Mouse (Mus musculus): ENCODE measurements around the gene Sbno1. TPM values are rescaled to one million over a fixed set of nuclear protein-coding genes. Genes with fewer than 3 reads are reported as not detected.
"Not testable (repeated sequence)": the region's sequence is repeated elsewhere in the genome, so short reads cannot be mapped to it uniquely, and the experiment has no call there.

The Sbno1 gene
- 116 and 118 TPM in 2 replicates for polyA plus RNA-seq (2015; fragmentation: Nextera tagmentation; extraction: Ambion mirVana)

DNA sequence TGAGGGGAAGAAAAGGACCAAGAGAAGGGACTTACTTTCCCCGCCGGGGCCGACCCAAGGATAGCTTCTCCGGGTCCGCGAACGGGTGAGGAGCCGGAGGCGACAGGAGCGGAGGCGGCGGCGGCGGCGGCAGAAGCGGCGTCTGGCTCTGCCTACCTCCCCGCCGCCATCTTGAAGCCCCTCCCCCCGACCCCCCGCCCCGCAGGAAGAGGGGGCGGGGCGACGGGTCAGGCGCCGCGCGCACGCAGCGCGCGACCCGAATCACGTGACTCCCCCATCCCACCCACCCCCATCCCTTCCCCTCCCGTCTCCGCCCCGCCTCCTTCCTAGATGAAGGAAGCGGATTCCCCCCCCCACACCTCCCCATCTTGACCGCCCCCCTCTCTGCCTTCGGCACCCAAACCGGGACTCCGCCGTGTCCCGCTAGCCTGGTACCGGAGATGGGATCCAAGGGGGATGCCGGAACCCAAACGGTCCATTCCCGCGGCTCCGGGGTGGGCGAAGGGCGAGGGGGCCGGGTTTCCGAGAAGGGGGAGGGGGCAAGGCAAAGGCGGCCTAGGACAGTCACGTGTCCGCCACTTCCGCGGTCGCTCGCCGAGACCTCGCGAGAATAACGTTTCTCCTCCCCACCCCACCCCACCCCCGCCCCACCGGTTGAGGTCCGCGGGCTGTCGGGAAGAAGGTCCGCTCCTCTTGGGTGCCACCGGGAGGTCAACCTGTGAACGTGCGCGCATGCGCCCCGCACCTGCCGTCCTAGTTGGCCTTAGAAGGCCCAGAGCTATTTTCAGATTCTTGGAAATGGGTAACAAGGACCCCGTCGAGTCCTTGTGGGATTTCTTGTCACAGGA is at the start of gene Sbno1:
Gene Sbno1 (minus strand): TSS at position 590 of the 848 bp plus-strand sequence.
- ATAC-seq = peak; percentile 80
- 0 out of 2 replicates have a peak, but pooled peaks cover 7% of the 10 kb centered on the region for H3K36me3 ChIP-seq
- H3K9me3 ChIP-seq = no peaks in the 10 kb centered on the region
- H3K27me3 ChIP-seq = no peaks in the 10 kb centered on the region
- H3K4me3 ChIP-seq (replicated peaks) = peak within 1 kb of the TSS; percentile 100
- H3K27ac ChIP-seq = peak within 1 kb of the TSS; percentile 90
- WGBS = under 1% methylated on average over 43 of the region's 81 CpGs
- H3K9ac ChIP-seq (replicated peaks) = peak within 1 kb of the TSS; percentile 97
- peak within 1 kb of the TSS; percentile 94 for H3K4me2 ChIP-seq (replicated peaks)
- H3K4me1 ChIP-seq (replicated peaks) = peaks cover 27% of the 10 kb centered on the region

DNA sequence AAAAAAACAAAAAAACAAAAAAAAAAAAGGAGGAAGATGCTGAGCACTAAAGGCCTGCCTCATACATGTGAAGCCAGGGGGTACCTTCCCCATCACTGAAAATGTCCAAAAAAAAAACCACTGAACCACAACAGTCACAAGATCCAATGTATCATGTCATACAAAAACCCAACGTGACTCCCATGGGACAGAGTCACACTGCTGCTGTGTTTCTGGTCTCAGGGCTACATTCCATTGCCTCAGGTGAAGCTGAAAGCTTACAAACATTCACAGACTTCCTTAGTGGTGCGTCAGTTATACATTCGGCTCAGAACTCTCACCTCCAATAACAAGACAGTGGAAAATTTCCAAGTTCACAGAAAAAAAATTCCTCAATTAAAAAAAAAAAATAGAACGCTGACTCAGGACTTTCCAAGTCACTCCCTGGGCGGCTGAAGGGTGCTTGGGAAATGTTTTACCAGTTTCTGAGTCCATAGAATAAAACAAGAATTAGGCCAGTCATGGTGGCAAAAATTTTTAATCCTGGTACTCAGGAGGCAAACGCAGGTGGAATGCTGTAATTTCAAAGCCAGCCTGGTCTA is 44.9 kb upstream of the Sbno1 start:
- H3K9ac ChIP-seq (replicated peaks) = no peak overlapping the region
- peaks cover 5% of the 10 kb centered on the region; the same call in 1 of the 2 replicates for H3K4me1 ChIP-seq (replicated peaks)
- H3K4me3 ChIP-seq (replicated peaks) = no peak overlapping the region
- WGBS = 89% methylated on average over 6 of the region's 6 CpGs
- ATAC-seq = no peak
- no peak overlapping the region for H3K4me2 ChIP-seq (replicated peaks)
- H3K9me3 ChIP-seq = no peaks in the 10 kb centered on the region
- no peak overlapping the region for H3K27ac ChIP-seq
- peaks cover 32% of the 10 kb centered on the region for H3K36me3 ChIP-seq
- no peaks in the 10 kb centered on the region for H3K27me3 ChIP-seq

DNA sequence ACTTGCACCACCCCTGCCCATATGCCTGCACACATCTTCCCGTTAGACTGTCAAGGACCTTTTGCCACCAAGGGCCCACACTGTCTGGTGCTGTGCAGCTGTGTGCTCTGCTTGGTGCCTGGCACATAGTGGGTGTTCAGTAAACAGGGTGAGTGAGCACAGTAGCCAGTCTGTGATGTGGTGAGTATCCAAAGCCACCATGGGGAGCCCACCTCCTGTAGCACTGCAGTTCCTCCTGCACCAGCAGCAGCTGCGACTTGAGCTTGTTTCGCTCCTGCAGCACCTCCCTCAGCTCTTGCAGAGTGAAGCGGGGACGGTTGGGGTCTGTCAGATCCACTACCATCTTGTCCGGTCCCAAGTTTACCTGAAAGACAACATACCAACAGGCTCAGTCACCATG is 43.7 kb upstream of the Sbno1 start:
- ATAC-seq = no peak
- no peaks in the 10 kb centered on the region for H3K27me3 ChIP-seq
- no peak overlapping the region for H3K9ac ChIP-seq (replicated peaks)
- no peaks in the 10 kb centered on the region for H3K4me1 ChIP-seq (replicated peaks)
- no peak overlapping the region for H3K4me3 ChIP-seq (replicated peaks)
- H3K27ac ChIP-seq = no peak overlapping the region
- no peak overlapping the region for H3K4me2 ChIP-seq (replicated peaks)
- H3K36me3 ChIP-seq = peaks cover 32% of the 10 kb centered on the region
- H3K9me3 ChIP-seq = no peaks in the 10 kb centered on the region
- 89% methylated on average over 6 of the region's 6 CpGs for WGBS

DNA sequence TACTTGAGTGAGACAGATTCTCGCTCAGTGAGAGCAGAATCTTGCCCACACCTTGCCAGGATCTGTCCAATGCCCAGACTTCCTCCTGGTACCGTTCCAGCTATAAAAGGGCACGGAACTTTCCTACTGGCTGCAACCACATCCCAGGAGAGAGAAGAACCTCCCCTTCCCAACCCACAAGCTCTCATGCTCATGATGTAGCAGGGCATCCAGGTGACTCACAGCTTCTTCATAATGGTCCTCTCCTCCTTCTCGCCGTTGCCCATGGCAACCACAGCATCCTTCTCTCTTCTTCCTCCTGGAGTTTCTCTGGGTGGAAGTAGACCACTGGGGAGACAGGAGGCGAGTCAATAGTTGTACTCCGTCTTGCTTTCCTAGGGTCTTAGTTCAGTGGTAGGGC is 42.6 kb upstream of the Sbno1 start:
- no peaks in the 10 kb centered on the region for H3K4me1 ChIP-seq (replicated peaks)
- 95% methylated on average over 7 of the region's 7 CpGs for WGBS

GRCm38 (mm10) chr5:124467766-124468165 is 42.0 kb upstream of the Sbno1 start:
- Histone ChIP-seq H3K9ac (replicated peaks) (no peak overlapping the region), H3K4me3 (replicated peaks) (no peak overlapping the region), H3K36me3 (peaks cover 45% of the 10 kb centered on the region), H3K4me1 (replicated peaks) (no peaks in the 10 kb centered on the region), H3K9me3 (no peaks in the 10 kb centered on the region), H3K4me2 (replicated peaks) (no peak overlapping the region), H3K27ac (no peak overlapping the region), H3K27me3 (no peaks in the 10 kb centered on the region)
- ATAC-seq = no peak
- 93% methylated on average over 1 of the region's 1 CpGs for WGBS

More for the DNA sequence above, 42.6 kb upstream of the Sbno1 start:
- no peaks in the 10 kb centered on the region for H3K9me3 ChIP-seq
- H3K27me3 ChIP-seq = no peaks in the 10 kb centered on the region
- H3K36me3 ChIP-seq = peaks cover 39% of the 10 kb centered on the region
- ATAC-seq = no peak
- no peak overlapping the region for H3K4me2 ChIP-seq (replicated peaks)
- no peak overlapping the region for H3K9ac ChIP-seq (replicated peaks)
- no peak overlapping the region for H3K27ac ChIP-seq
- no peak overlapping the region for H3K4me3 ChIP-seq (replicated peaks)

DNA sequence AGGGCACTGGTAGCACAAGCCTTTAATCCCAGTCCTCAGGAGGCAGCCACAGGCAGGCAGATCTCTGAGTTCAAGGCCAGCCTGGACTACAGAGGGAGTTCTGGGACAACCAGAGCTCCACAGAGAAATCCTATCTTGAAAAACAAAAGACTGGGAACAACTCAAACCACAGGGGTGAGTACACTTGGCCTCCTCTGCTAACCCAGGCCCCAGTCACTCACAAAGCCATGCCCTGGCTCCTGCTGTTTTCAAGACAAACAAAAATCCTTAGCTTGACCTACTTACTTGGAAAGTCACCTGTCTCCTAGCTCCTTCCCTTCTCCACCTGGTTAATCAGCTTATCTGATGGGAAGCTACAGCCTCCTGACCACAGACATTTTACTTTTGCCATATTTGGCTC is 39.1 kb upstream of the Sbno1 start:
- Histone ChIP-seq H3K4me3 (replicated peaks) (no peak overlapping the region), H3K36me3 (peaks cover 69% of the 10 kb centered on the region), H3K4me2 (replicated peaks) (no peak overlapping the region), H3K27me3 (no peaks in the 10 kb centered on the region), H3K9ac (replicated peaks) (no peak overlapping the region), H3K27ac (no peak overlapping the region), H3K4me1 (replicated peaks) (no peaks in the 10 kb centered on the region), H3K9me3 (no peaks in the 10 kb centered on the region)
- ATAC-seq = no peak

- no peaks in the 10 kb centered on the region for H3K27me3 ChIP-seq
- peaks cover 72% of the 10 kb centered on the region for H3K36me3 ChIP-seq
- H3K9me3 ChIP-seq = no peaks in the 10 kb centered on the region
- no peak for ATAC-seq
- H3K4me1 ChIP-seq (replicated peaks) = no peaks in the 10 kb centered on the region
- no peak overlapping the region for H3K4me2 ChIP-seq (replicated peaks)
- 89% methylated on average over 5 of the region's 5 CpGs for WGBS
- no peak overlapping the region for H3K9ac ChIP-seq (replicated peaks)
- no peak overlapping the region for H3K27ac ChIP-seq
- no peak overlapping the region for H3K4me3 ChIP-seq (replicated peaks)
Observed at GRCm38 (mm10) chr5:124463462-124463861, 37.7 kb upstream of the Sbno1 start.

DNA sequence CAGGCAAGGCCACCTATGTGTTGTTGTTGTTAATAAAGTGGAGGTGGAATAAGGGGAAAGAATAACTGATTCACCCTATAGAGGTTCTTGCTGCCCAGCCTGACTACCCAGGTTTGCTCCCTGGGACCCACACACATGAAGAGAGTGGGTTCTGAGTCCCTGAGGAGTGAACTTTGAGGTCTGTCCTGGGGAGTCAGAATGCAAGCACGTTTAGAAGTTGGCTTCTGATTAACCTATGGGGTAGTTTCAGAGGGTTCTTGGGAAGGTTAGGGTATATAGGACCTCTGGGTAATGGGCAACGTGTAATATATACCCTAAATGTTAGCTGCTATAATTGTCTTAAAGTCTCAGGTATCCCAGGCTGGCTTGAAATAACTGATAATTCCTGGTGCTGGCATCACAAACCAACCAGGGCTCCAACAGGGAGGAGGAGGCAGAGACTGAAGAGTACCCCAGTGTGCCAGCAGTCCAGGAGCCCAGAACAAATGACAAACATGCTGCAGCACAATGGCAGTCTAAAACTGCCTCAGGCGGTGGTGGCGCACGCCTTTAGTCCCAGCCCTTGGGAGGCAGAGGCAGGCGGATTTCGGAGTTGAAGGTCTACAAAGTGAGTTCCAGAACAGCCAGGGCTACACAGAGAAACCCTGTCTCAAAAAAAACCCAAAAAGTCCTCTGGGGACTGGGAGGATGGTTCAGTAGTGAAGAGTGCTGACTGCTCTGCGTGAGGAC is 36.7 kb upstream of the Sbno1 start:
- no peak overlapping the region for H3K9ac ChIP-seq (replicated peaks)
- H3K27me3 ChIP-seq = no peaks in the 10 kb centered on the region
- H3K4me3 ChIP-seq (replicated peaks) = no peak overlapping the region
- no peak overlapping the region for H3K27ac ChIP-seq
- no peaks in the 10 kb centered on the region for H3K9me3 ChIP-seq
- H3K4me2 ChIP-seq (replicated peaks) = no peak overlapping the region
- H3K4me1 ChIP-seq (replicated peaks) = no peaks in the 10 kb centered on the region
- ATAC-seq = no peak
- H3K36me3 ChIP-seq = peaks cover 72% of the 10 kb centered on the region
- 86% methylated on average over 8 of the region's 8 CpGs for WGBS

- H3K9ac ChIP-seq (replicated peaks); H3K27ac ChIP-seq; H3K4me3 ChIP-seq (replicated peaks); H3K4me1 ChIP-seq (replicated peaks); H3K27me3 ChIP-seq; H3K4me2 ChIP-seq (replicated peaks); ATAC-seq; H3K9me3 ChIP-seq: not testable (repeated sequence)
- H3K36me3 ChIP-seq = peaks cover 77% of the 10 kb centered on the region
- WGBS = 93% methylated on average over 14 of the region's 14 CpGs
Observed at GRCm38 (mm10) chr5:124460922-124461321, 35.1 kb upstream of the Sbno1 start.

DNA sequence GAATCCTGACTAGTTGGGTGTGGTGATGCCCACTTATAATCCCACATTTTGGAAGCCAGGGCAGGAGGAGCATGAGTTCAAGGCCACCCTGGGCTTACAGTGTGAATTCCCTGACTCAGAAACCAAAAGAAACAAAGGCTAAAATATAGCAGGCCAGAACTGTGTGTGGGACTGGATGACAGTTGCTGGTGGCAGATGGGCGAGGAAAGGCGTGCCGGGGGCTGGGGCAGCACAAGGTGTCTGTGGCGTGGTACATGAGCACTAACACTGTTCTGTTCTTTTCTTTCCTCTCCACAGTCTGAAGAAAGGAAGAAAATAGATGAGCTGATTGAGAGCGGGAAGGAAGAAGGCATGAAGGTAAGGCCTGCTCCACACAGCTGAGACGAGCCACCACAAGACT is 31.0 kb upstream of the Sbno1 start:
- ATAC-seq = no peak
- Histone ChIP-seq H3K36me3 (peaks cover 95% of the 10 kb centered on the region), H3K4me2 (replicated peaks) (no peak overlapping the region), H3K4me3 (replicated peaks) (no peak overlapping the region), H3K27me3 (no peaks in the 10 kb centered on the region), H3K27ac (no peak overlapping the region), H3K9ac (replicated peaks) (no peak overlapping the region), H3K9me3 (no peaks in the 10 kb centered on the region), H3K4me1 (replicated peaks) (no peaks in the 10 kb centered on the region)
- 94% methylated on average over 6 of the region's 6 CpGs for WGBS

DNA sequence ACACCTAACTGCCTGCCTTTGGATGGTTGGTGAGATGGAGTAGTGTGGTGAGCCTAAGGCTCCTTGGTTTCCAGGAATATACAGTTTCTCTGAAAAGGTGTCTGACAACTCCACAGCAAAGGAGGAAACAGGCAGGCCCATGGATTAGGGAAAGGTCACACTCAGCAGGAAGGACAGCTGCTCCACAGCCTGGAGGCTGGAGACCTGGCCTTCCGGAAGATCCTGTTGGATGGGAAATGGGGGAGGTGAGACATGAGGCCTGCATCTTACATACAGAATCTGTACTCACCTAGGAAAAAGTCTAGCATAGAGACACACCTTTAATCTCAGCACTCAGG is 28.2 kb upstream of the Sbno1 start:
- Histone ChIP-seq H3K9me3 (no peaks in the 10 kb centered on the region), H3K27me3 (no peaks in the 10 kb centered on the region), H3K4me2 (replicated peaks) (no peak overlapping the region), H3K27ac (no peak overlapping the region), H3K4me1 (replicated peaks) (peaks cover 7% of the 10 kb centered on the region; the same call in 1 of the 2 replicates), H3K4me3 (replicated peaks) (no peak overlapping the region), H3K9ac (replicated peaks) (no peak overlapping the region), H3K36me3 (peaks cover 98% of the 10 kb centered on the region)
- WGBS = 96% methylated on average over 1 of the region's 1 CpGs
- no peak for ATAC-seq
